Mouse (Mus musculus) Patski (cell line): ENCODE data around the gene Enam. TPM values are rescaled to one million over a fixed set of nuclear protein-coding genes. Genes with fewer than 3 reads are reported as not detected.

Source experiments
- ATAC-seq: fragments of 100-300 bp; one replicate; pipeline ENCODE4 v1.8.0; 2021
- CTCF ChIA-PET: fragments of 350-600 bp; sonication (Branson Sonifier 250); formaldehyde crosslinking; loops from one replicate; lab custom pipeline; 2022; ENCODE audit warnings: inconsistent platforms; lab: Charles Lee
- POLR2A ChIA-PET: fragments of 350-600 bp; sonication (Branson Sonifier 250); formaldehyde crosslinking; loops from one replicate; lab custom pipeline; 2022; ENCODE audit warnings: antibody characterized with exemption, inconsistent platforms; lab: Charles Lee
- DNase-seq: peaks from one replicate; pipeline ENCODE4 v3.0.0-alpha.2; 2011; ENCODE audit warnings: low read depth, low spot score
- H3K27me3 ChIP-seq: fragments of 371-371 bp; one replicate; pipeline ENCODE4 v1.5.1; 2021
- CTCF ChIP-seq: fragments of 100-300 bp; IDR thresholded peaks from one replicate; pipeline ENCODE4 v1.5.1; 2021
- in situ Hi-C: fragments of 300-500 bp; cut with MboI; formaldehyde crosslinking; loops from 3 replicates; pipeline ENCODE4 v1.11.1; 2018; ENCODE audit warnings: low pct_unique_long_range_greater_than_20kb, mixed read lengths
- polyA plus RNA-seq: library from polyadenylated mRNA; unstranded; gene quantifications from one replicate; pipeline ENCODE4 v1.2.3, GENCODE M21; 2021

Enam gene
- polyA plus RNA-seq = not detected

DNA sequence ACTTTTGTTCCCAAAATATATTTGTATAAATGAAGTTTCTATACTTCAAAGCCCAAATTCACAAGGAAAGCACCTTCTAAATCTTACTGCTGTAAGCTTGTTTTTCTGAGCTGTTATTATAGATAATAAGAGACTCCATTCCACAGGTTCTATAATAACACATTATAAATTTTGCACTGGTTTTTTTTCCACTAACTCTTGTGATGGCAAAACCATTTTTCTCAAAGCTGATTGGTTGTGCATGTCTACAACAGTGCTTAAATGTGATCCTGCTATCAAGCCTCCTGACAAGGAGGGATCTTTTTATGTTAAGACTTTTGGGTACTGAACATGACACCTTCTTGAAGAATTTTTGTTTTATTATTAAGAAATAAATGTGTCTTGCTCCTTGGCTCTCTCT, at the start of gene Enam:
Gene Enam, plus strand, starts transcription at position 301 of the 400 bp plus-strand sequence.
- ATAC-seq (no peak), DNase-seq (no peak)
- ChIA-PET CTCF (no interaction called here), POLR2A (no interaction called here)
- peaks cover 43% of the 10 kb centered on the region for H3K27me3 ChIP-seq
- TF ChIP-seq CTCF = no peak
- in situ Hi-C loops = no loop called here

DNA sequence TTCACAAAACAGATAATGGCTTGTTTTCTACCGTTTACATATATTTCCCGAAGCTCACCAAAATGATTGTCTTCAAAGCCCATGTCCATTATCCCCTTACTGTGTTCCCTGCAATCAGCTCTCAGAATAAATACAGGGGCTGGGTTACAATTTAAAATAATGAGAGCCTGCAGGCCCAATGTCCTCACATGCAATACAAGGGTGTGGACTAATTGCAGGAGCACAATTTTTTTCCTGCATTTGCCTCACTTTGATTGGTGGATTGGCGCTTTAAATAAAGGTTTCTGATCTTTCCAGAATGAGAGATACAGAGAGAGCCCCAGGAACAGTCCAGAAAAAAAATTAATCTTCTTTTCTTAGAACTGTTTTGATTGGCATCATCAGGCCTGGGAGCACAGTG, 32.1 kb upstream of the Enam start, which contains the start of gene Ambn:
Gene Ambn, plus strand, starts transcription at position 301 of the 400 bp plus-strand sequence.
- ATAC-seq = no peak
- in situ Hi-C loops = no loop called here
- POLR2A ChIA-PET = no interaction called here

DNA sequence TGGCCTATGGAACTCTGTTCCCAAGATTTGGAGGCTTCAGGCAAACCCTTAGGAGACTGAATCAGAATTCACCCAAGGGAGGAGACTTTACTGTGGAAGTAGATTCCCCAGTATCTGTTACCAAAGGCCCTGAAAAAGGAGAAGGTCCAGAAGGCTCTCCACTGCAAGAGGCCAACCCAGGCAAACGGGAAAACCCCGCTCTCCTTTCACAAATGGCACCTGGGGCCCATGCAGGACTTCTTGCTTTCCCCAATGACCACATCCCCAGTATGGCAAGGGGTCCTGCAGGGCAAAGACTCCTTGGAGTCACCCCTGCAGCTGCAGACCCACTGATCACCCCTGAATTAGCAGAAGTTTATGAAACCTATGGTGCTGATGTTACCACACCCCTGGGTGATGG, 20.3 kb upstream of the Enam start:
- ChIA-PET POLR2A (no interaction called here), CTCF (interaction anchor here (0.8 kb wide), 1 partner anchor 13 kb away, joined by 3 read pairs; no protein-coding TSS in a partner anchor)
- no peak for DNase-seq
- TF ChIP-seq CTCF = no peak
- H3K27me3 ChIP-seq = peaks cover 24% of the 10 kb centered on the region
- no peak for ATAC-seq
- in situ Hi-C loops = no loop called here

More for the DNA sequence above, 32.1 kb upstream of the Enam start, which contains the start of gene Ambn:
- TF ChIP-seq CTCF = no peak
- no peak for DNase-seq
- H3K27me3 ChIP-seq = peaks cover 23% of the 10 kb centered on the region
- CTCF ChIA-PET = no interaction called here

- DNase-seq = no peak
- TF ChIP-seq CTCF = no peak
- H3K27me3 ChIP-seq = peaks cover 24% of the 10 kb centered on the region
- POLR2A ChIA-PET = no interaction called here
- CTCF ChIA-PET = no interaction called here
- no peak for ATAC-seq
- in situ Hi-C loops = no loop called here
These were observed 18.7 kb upstream of the Enam start for GRCm38 (mm10) chr5:88468807-88469704.

DNA sequence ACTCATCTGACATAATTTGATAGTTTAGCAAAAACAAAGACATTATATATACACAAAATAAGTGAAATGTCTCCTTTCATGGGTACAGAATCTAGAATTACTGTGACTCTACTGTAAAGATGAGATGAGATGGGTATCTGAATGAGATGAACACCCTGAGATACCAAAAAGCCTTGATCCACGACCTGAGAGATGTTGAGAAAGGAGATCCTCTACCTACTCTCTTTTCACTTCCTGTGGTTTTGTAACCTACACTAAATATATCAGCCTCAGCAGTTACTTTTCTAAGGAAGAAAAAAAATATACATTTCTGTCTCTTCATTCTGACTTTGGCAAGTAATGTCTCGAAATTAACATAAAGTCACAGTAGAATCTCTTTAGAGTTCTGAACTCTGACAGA, 1.2 kb downstream of the Enam start:
- ATAC-seq (no peak), DNase-seq (no peak)
- no peak for TF ChIP-seq CTCF
- ChIA-PET POLR2A (no interaction called here), CTCF (no interaction called here)
- H3K27me3 ChIP-seq = peaks cover 51% of the 10 kb centered on the region
- in situ Hi-C loops = no loop called here

GRCm38 (mm10) chr5:88491111-88491510, 3.3 kb downstream of the Enam start:
- no peak for TF ChIP-seq CTCF
- DNase-seq (no peak), ATAC-seq (no peak)
- in situ Hi-C loops = no loop called here
- POLR2A ChIA-PET = no interaction called here
- peaks cover 57% of the 10 kb centered on the region for H3K27me3 ChIP-seq
- CTCF ChIA-PET = interaction anchor here (1.0 kb wide), 1 partner anchor 11 kb away, joined by 3 read pairs; no protein-coding TSS in a partner anchor

GRCm38 (mm10) chr5:88499781-88500180, 12.0 kb downstream of the Enam start:
- ChIA-PET CTCF (no interaction called here), POLR2A (no interaction called here)
- in situ Hi-C loops = no loop called here
- DNase-seq (no peak), ATAC-seq (no peak)
- peaks cover 8% of the 10 kb centered on the region for H3K27me3 ChIP-seq
- no peak for TF ChIP-seq CTCF

DNA sequence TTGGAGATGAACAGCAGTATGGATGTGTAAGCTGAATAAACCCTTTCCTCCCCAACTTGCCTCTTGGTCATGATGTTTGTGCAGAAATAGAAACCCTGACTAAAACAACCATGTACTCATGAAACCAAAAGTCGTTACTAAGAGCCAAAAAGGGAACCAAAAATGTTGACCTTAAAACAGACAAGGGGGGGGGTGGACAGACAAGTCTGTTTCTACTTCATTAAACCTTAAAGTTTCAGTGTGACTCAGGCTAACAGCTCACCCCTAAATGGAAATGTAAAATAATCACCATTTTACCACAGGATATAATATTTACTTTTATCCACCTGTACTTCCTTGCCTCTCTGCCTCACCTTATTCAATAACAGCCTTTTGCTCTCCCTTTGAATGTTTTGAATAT, 20.8 kb downstream of the Enam start:
- DNase-seq = no peak
- POLR2A ChIA-PET = no interaction called here
- ATAC-seq = no peak
- CTCF ChIA-PET = no interaction called here
- in situ Hi-C loops = no loop called here
- H3K27me3 ChIP-seq = peaks cover 21% of the 10 kb centered on the region
- no peak for TF ChIP-seq CTCF

DNA sequence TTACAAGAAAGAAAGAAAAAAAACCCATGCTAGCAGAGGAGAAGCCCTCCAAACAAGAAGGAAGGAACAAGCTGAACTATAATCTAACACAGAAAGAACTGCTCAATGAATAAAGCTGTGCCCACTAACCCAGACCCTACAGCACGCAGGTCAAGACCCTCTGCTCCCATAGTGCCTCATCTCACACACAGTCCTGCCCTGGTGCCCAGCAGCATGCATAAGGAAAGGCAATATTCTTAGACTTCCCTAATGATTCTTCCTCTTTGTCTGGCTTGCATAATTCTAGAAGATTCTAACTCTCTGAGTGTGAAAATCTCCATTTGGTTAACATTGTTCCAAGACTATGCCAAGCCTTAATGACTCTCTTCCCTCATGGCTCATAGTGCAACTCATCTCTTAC, 21.2 kb downstream of the Enam start:
- no peak for DNase-seq
- ATAC-seq = no peak
- no peak for TF ChIP-seq CTCF
- POLR2A ChIA-PET = no interaction called here
- in situ Hi-C loops = no loop called here
- CTCF ChIA-PET = no interaction called here
- H3K27me3 ChIP-seq = peaks cover 24% of the 10 kb centered on the region

GRCm38 (mm10) chr5:88519232-88519631, 31.5 kb downstream of the Enam start:
- TF ChIP-seq CTCF = peak; percentile 64
- ChIA-PET POLR2A (no interaction called here), CTCF (interaction anchor here (0.7 to 3.7 kb wide), 7 partner anchors 13 to 180 kb away, joined by 3 to 18 read pairs (median 4); partner anchors contain the start of gene Utp3)
- H3K27me3 ChIP-seq = peaks cover 48% of the 10 kb centered on the region
- DNase-seq = no peak
- ATAC-seq = peak; percentile 47
- in situ Hi-C loops = no loop called here

DNA sequence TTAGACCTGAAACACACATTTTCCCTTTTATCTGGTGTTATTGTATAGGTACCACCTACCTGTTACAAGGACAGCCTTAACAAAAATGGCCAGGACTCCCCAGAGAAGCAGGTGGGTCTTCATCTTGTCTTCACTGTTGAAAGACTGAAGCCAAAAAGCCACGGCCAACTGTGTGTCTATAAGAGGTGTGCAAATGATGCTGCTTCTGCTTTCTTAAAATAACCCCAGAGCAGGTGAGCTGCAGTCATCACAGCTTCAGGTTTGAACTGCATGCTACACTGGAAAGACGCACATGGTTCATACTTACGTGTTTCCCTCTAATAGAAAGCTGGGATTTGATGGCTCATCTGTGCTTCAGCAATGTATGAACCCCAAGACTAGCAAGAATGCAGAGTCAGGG, 39.9 kb downstream of the Enam start, which contains the start of gene Jchain:
Gene Jchain, minus strand, starts transcription at position 235 of the 400 bp plus-strand sequence.
- in situ Hi-C loops = no loop called here
- CTCF ChIA-PET = no interaction called here
- peaks cover 80% of the 10 kb centered on the region for H3K27me3 ChIP-seq
- TF ChIP-seq CTCF = no peak
- DNase-seq (no peak), ATAC-seq (no peak)
- POLR2A ChIA-PET = no interaction called here
